Mouse (Mus musculus) cerebellum, postnatal 4 days (tissue): ENCODE data around the gene Tmem106b.

ENCODE experiments used
- DNase-seq, 2 experiments: peaks; one replicate each; pipeline ENCODE4 v3.0.0; 2022; ENCODE audit warnings: low spot score in 2 of 2, mixed read lengths in 1 of 2

Tmem106b gene

GRCm38 (mm10) chr6:13069302-13070146 lies at the start of gene Tmem106b:
Tmem106b (plus strand) TSS chr6:13069759.
- peak; percentile 89 to 93 for DNase-seq

DNA sequence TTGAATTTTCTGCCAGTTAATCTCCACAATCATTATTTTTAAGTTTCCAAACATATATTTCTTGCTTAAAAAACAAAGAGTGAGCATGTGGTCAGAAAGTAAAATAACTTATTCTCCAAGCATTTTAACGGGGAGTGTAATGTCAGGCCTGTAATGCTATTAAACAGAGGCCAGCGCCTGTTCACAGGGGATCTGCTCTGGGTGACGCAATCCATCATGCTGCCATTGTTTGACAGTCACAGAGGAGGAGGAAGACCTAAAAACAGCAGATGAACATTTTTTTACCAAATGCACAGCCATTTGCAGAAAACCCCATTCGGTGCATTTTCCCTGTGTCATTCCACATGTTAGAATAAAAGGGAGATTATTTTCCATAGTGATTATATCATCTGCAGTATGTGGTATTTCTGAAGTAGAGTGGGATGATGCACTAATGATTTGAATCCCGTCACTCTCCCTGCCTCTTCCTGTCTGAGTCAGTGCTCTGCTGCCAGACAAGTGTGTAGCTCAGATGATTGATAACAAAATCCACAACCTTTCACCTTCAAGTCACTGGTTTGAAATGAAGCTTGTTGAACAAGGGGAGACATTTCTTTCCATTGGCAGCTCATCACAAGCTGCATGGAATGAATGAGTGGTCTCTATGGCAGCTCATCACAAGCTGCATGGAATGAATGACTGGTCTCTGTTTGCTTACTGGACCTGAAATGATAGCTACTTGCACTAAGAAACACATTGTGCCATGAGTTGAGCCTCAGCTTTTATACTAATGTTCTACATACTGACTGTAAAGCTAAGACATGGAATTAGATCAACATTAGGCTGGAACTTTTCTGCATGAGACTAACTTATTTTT lies 48.1 kb upstream of the Tmem106b start:
- DNase-seq: no peak

DNA sequence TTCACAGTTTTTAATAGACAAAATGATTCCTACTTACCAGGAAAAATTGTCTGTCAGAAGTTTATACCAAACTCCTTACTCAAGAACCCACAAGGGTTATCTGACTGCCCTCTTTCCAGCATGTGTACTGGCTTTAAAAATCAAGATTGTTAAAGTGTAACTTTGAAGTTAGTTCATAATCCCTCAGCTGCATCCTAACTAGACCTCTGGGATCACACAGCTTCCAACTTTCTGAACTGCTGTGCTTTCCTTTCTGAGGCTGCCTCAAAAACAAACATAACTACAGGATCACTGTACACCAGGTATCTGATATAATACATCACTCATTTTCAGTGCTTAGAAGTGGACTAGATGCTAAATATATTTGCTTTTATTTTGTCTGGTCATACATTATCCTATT lies 39.0 kb upstream of the Tmem106b start:
- DNase-seq: no peak

DNA sequence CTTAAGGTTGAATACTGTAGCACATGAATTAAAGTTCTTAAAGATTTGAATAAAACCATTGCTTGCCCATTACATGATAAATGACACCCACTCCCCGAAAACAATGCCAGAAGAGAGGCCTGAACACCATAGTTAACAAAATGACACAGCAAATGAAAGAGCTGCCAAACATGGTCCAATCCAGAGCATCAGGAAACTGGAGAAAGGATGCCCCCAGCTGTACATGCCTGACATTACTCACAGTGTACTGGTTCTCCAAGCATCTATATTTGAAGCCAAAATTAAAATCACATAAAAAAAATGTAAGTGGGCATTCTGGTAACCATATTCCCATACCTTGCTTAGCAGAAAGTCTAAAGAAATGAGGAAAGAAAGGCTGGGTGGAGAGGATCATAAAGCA lies 38.6 kb upstream of the Tmem106b start:
- peak in 1 of 2 experiments; percentile 2 for DNase-seq

DNA sequence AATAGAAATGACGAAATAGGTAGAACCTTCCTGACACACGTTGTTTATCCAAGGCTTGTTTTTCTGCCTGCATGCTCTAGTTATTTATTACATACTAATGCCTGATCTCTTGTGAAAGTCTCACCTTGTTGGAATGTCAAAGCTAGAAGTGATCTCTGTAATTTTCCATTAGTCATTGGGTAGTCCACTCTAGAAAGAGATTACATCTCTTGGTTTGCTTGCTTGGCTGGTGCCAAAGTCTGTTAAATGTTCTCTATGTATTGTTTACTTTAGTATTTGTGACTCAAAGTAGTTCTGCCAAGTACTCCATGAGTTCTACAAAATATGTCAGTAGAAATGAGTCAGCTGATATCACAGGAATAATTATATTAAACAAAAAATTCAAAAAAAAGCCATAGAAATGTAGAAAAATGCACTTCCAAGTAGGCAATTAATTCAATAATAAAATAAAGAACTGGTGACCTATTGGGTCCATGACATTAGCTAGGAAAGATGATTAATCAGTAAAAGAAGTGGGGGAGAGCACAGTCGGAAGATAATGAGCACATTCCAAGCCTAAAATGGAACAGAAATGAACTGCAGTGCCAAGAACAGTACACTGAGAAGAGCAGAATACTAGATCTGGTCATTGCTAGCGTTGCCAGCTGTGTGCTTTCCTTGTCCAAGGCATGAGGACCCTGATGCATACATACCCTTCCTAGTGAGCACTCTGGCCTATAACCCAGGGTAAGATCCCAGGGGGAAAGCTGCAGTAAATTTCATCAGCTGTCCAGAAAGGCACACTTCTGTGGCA lies 17.0 kb upstream of the Tmem106b start:
- no peak for DNase-seq

DNA sequence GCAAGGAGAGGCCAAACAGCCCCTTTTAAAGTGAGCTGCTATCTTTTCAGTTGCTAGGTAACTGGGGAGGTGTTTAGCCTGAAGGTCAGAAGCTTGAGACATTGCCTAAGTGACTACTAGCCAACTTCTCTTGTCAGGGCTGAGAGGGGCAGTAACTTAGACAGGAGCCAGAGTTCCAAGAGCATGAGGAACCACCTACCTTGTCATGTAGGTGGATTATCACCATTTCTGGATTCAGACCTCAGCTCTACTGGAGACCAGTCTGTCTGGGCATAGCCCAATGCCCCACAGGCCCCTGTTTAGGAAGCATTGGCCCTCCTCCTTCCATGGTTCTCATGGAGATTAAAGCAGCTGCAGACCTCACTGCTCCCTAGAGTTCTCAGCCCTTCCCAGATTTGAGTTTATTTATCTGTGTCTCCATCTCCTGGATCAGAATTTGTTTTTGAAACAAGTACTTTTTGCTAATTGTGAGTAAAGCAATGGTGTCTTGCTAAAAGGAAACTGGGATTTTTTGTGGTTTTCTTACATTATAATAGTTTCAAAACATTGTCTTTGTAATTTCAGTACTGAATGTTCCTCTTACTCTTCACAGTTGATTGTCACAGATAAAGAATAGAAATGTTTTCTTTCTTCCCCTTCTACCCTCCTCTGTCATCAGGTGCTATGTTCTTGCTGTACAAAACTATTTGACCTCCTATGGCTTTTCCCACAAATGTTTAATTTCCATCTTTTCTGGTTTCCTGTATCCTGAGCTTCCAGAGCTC lies 8.1 kb upstream of the Tmem106b start:
- no peak for DNase-seq

DNA sequence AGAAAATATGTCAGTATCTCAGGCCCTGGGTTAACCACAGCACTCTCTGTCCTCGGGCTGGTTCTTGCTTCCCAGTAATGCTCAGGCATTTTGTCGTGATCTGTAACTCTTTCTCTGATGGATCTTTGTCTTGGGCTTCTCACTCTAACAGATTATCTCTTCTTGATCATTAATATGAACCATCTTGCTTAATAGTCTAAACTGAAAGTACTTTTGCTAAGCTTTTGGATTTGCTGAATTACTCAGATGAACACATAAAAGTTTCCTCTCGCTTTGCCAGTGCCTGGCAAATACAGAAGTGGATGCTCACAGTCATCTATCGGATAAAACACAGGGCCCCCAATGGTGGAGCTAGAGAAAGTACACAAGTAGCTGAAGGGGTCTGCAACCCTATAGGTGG lies 7.5 kb upstream of the Tmem106b start:
- no peak for DNase-seq

- no peak for DNase-seq
Measured at GRCm38 (mm10) chr6:13062691-13063255, 6.8 kb upstream of the Tmem106b start.

DNA sequence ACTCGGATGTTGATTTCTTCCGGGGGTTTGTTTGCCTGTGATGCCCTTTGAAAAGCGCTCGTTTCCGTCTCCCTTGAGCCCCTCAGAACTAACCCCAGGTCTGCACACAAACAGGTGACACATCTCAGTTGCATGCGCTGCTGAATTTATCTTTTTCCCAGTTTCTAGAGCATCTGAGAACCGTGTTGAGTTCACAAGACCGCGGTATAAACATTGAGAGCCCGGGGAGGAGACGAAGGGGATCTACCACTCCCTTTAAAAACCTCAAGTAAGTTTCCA lies 527 bp downstream of the Tmem106b start:
- DNase-seq: no peak

GRCm38 (mm10) chr6:13070485-13070884 lies 926 bp downstream of the Tmem106b start:
- peak in 1 of 2 experiments; percentile 4 for DNase-seq

DNA sequence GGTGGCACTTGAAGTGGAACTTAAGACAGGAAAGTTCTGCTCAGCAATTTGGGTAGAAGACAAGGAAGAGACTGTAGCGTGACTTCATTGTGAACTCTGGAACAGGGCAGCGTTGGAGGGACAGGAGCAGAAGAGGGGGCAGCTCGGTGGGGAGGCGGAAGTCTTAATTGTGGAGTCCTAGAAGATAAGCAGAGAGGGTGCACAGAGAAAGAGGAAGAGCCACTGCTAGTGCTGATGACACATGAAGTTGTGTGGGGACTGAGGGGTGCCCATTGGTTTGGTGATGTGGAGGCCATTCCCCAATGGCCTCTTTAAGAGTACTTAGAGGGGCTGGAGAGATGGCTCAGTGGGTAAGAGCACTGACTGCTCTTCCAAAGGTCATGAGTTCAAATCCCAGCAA lies 3.5 kb downstream of the Tmem106b start:
- DNase-seq: no peak

GRCm38 (mm10) chr6:13073876-13074275 lies 4.3 kb downstream of the Tmem106b start:
- no peak for DNase-seq

- DNase-seq: peak in 1 of 2 experiments; percentile 36
Measured at GRCm38 (mm10) chr6:13082881-13083280, 13.3 kb downstream of the Tmem106b start.

GRCm38 (mm10) chr6:13096656-13097435 lies 27.3 kb downstream of the Tmem106b start:
- no peak for DNase-seq

DNA sequence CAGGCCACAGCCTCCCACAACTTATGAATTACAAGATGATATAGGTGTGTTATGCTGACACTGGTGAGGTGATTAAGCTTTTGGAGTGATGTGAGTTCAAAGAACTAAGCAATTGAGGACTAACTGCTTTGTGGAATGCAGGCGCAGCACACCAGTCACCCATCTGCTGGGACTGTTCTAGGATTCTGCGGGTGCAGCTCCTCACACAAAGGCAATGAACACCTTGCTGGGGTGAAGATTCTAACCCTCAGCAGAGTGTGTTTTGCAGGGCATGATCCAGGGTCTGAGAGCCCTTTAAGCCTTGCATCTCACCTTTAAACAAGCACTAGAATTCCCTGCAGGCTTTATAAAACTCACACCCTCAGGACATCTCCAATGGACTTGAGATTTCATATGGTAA lies 30.6 kb downstream of the Tmem106b start:
- no peak for DNase-seq

DNA sequence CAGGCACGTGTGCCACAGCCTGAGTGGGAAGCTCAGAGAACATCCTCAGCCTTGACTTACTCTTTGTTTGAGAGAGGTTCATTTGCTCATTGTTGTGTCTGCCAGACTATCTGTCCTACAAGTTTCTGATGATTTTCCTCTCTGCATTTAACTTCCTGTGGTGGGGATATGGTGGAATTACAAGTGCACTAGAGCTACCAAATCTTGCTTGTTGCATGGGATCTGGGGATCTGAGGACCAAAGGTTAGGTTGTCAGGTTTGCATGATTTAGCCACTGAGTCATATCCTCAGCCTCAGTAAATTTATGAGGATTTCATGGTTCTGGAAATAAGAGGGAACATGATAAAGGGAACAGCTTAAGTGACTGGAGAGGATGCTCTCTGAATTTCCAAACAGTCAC lies 39.1 kb downstream of the Tmem106b start:
- DNase-seq: no peak

- DNase-seq: no peak
Measured at GRCm38 (mm10) chr6:13137255-13137654, 67.7 kb downstream of the Tmem106b start.
